Mouse (Mus musculus): Measurements from ENCODE around the gene Pwwp2a. TPM values are rescaled to one million over a fixed set of nuclear protein-coding genes. Genes with fewer than 3 reads are reported as not detected.

Pwwp2a gene
- total RNA-seq, 2 experiments from 2014 or later: 27.8 to 46.9 TPM

DNA sequence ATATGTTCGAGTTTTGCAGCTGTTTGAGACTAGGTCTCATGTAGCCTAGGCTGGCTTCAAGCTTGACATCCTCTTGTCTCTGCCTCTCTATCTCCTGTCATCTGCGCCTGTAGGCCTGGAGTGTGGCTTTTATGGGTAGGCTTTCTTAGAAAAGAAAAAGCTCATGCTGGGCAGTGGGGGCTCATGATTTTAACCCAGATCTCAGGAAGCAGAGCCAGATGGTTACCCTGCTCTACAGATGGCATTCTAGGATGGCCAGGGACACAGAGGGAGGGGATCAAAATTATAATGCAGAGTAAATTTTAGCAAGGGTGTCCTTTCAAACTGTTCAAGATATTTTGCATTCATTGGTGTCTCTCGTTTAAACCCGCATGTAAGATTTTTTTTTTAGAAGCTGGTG, 30.4 kb downstream of the Pwwp2a start:
- no peak for ATAC-seq (replicated peaks; ENCODE audit: poor library complexity)

DNA sequence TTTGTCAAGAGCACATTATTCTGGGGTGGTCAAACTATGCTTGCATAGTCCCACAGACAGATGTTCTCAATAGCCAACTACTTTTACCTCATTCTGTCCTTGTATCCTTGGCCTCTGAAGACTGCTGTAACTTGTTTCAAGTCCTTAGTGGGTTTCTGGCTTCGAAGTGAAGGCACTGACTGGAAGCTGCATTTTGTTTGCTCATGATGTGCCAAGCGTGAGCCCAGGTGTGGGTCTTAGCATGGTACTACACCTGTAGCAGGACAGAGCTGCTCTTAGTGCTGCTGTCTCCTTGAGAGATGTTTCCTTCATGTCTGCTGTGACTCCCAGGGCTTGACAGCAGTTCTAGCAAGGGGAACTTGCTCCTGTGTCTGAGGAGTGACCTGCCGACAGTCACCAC, 41.6 kb downstream of the Pwwp2a start:
- no peak for ATAC-seq (replicated peaks; ENCODE audit: poor library complexity)

GRCm38 (mm10) chr11:43727796-43728195, 46.0 kb downstream of the Pwwp2a start:
- ATAC-seq (replicated peaks; ENCODE audit: poor library complexity): peak; percentile 63

DNA sequence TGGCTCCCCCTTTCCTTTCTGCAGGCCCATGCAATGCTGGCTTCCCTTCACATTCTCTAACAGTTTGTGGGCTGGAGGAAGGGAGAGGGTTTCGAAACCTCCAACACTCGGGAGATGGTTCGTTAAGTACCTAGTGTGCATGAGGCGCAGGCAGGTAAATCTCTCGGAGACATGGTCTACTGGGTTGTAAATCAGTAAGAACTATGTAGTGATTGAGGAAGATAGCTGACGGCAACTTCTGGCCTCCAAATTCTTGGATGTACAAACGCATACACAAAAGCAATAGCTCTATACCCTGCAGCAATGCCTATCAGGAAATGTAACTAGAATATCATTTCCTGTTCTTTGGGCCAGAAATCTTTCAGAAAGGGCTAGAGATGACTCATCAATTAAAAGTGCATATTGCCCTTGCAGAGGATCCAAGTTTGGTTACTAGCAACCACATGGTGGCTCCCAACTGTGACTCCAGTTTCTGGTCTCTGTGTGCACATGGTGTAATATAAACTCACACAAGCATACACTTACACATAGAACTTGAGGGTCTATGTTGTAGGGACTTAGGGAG, 47.0 kb downstream of the Pwwp2a start:
- peak; percentile 73 for ATAC-seq (replicated peaks; ENCODE audit: poor library complexity)

DNA sequence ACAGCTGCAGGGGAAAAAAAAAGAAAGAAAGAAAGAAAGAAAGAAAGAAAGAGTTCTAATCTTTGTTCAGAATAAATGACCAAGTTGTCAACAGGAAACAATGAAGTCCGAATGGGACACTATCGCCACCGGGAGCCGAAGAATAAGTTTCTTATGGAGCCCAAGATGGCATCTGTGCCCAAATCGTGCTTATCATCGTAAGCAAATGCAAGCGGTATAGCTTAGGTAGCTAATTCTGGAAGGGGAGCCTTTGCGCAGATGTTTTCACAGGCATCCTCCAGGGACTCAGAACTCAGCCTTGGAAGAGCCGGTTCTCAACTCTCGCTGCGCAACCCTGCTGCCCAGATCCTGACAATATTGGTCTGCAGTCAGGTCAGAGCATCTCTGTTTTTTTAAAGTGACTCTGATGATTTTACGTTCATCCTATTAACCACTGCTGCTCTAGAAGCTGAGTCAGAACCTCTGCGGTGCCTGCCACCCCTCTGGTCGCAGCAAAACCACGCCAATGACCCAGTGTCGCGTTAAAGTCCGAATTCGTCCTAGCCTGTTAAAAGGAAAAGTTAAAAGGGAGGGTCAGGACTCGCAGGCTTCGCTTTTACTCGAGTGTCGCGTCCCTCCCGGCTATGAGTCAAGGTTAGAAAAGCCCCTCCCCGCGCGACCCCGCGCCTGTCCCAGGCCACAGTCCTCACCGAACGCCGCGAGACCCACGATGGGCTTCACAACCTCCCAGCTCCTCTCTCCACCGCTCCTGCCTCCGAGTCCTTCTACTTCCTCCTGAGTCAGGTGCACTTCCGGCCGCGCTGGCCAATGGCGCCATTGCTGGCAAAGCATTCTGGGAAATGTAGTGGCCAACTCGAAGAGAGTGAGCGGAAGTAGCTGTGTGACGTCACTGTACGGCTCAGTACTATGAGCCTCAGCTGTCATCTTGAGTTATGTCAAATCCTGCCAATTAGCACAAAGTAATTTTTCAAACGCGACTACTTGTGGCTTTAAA, 65.7 kb downstream of the Pwwp2a start, which contains the start of gene Ttc1:
Gene Ttc1 (minus strand): TSS at position 776 of the 994 bp plus-strand sequence.
- ATAC-seq (replicated peaks; ENCODE audit: poor library complexity): peak; percentile 100

DNA sequence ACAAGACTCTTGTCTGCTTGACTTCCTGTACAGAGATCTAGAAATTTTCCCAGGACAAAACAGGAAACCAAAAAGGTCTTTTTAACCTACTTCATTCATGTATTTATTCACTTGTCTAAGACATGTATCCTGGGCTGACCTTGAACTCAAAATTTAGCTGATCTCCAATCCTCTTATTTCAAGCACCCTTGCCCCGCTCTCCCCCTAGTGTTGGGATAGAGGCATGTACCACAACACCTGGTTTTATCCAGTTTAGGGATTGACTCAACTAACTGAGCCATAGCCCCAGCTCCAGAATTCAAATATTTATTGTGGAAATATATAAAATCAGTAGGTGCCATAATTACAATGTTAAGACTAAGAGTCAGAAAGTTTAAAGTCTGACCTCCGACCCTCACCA, 69.7 kb downstream of the Pwwp2a start:
- no peak for ATAC-seq (replicated peaks; ENCODE audit: poor library complexity)

DNA sequence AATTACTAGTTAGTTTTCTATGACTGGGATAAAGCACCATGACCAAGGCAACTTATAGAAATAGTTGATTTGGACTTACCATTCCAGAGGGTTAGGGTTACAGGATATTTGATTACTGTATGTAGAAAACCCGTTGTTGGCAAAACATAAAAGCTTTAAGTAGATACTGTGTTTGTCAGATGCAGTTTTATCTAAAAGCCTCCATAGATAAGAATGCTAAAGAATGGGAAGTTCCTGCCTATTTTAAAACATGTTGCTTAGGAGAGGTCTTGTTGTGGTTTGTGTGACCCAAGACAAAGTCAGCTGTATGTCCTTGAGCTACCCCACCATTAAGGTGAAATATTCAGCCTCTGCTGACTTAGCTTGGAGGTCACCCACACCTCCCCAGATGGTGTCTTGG, 72.8 kb downstream of the Pwwp2a start:
- no peak for ATAC-seq (replicated peaks; ENCODE audit: poor library complexity)

DNA sequence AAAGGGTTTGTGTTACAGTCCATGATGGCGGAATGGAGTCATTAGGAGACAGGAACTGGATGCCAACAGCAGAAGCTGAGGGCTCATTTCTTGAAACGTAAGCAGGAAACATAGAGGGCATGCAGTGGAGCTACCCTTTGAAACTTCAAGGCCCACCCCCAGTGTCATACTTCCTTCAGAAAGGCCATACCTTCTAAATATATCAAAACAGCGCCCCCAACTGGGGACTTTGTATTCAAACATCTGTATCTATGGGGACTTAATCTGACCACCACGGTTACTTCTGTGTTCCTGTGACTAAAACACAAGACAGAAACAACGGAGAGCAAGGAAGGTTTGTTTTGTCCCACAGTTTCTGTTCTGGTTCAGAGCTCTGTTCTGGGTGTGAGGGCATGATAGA, 73.6 kb downstream of the Pwwp2a start:
- peak; percentile 56 for ATAC-seq (replicated peaks; ENCODE audit: poor library complexity)

DNA sequence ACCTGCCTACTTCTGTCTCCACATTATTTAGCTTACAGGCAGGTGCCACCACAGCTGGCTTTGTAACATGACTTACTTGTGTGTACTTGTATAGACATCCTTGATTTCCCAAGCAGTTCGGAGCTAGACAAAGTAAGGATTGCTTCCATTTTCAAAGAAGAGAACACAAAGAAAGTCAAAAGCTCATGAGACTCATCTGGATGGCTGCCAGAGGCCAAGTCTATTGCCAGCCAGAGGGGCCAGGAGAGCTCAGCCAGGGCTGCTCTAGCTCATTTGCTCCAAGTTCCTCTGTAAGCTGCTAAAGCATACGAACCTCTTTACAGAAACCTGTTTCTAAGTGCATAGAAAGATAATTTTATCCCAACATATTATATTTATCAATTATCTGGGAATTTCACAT, 76.6 kb downstream of the Pwwp2a start:
- no peak for ATAC-seq (replicated peaks; ENCODE audit: poor library complexity)

DNA sequence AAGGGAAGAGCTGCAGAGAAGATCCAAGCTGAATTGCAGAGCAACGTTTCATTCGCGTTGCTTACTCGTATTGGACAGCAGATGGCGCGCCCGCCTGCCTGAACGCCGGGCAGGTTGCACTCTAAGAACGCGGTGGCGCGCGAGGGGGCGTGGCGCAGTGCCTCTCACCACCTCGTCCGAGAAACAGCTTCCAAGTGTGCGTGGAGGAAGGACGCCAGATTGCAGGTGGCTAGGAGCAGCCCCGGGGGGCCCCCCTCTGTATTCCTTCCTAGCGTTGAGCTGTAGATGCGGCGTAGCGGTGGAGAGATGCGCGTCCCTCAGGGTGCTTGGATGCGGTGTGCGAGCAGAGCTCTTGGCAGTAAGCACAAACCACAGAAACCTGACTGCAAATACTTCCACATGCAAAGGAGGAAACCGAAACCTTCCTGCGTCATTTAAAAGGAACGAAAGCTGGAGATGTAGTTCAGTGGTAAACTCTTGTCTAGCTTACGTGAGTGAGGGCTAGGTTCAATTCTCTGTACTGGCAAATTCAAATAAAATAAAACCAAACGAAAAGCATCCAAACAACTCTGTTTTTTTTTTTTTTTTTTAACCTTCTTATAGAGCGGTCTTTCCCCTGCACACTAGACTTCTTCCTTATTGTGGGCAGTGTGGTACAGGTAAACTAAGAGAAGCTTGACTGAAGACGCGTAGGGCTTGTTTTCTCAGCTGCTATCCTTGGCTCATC, 85.3 kb downstream of the Pwwp2a start:
- peak; percentile 99 for ATAC-seq (replicated peaks; ENCODE audit: poor library complexity)

DNA sequence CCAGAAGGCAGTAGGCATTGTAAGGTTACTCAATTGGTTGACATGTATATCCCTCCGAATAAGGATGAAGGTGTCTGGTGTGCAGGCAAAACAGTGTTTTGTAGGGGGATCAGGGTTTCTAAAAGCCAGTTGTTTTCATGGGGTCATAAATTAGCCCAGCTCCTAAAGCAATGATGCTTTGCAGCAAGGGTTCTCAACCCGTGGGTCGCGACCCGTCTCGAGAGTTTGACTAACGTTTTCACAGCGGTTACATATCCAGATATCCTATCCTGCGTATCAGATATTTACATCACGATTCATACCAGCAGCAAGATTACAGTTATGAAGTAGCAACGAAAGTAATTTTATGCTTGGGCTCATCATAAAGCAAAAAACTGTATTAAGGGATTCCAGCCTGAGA, 86.0 kb downstream of the Pwwp2a start:
- ATAC-seq (replicated peaks; ENCODE audit: poor library complexity): no peak

GRCm38 (mm10) chr11:43770110-43770509, 88.3 kb downstream of the Pwwp2a start:
- no peak for ATAC-seq (replicated peaks; ENCODE audit: poor library complexity)

Other genes starting within 250 kb of the Pwwp2a start
- 27.5 and 30.5 TPM in 2 replicates for gene Slu7, start 248.3 kb upstream of the Pwwp2a start, total RNA-seq (2015)
- gene Slu7, start 248.3 kb upstream of the Pwwp2a start, total RNA-seq (2017): 66.0 and 73.7 TPM in 2 replicates
- gene C1qtnf2, start 207.7 kb upstream of the Pwwp2a start, total RNA-seq (2015): not detected in 2 replicates
- gene C1qtnf2, start 207.7 kb upstream of the Pwwp2a start, total RNA-seq (2017): not detected in 2 replicates
- gene Ccnjl, start 153.2 kb upstream of the Pwwp2a start, total RNA-seq (2015): 0.12 and 0.37 TPM in 2 replicates
- gene Ccnjl, start 153.2 kb upstream of the Pwwp2a start, total RNA-seq (2017): 0.17 and 0.20 TPM in 2 replicates
- not detected in 2 replicates for gene 4933415A04Rik, start 95.0 kb upstream of the Pwwp2a start, total RNA-seq (2015)
- gene 4933415A04Rik, start 95.0 kb upstream of the Pwwp2a start, total RNA-seq (2017): not detected in 2 replicates
- gene Fabp6, start 80.5 kb upstream of the Pwwp2a start, total RNA-seq (2015): not detected in 2 replicates
- gene Fabp6, start 80.5 kb upstream of the Pwwp2a start, total RNA-seq (2017): not detected in 2 replicates
- 46.9 and 49.7 TPM in 2 replicates for gene Ttc1, start 66.0 kb downstream of the Pwwp2a start, total RNA-seq (2015)
- 60.1 and 73.4 TPM in 2 replicates for gene Ttc1, start 66.0 kb downstream of the Pwwp2a start, total RNA-seq (2017)
- not detected in 2 replicates for gene Adra1b, start 219.2 kb downstream of the Pwwp2a start, total RNA-seq (2015)
- not detected in 2 replicates for gene Adra1b, start 219.2 kb downstream of the Pwwp2a start, total RNA-seq (2017)